Mouse (Mus musculus) embryonic stem cell, embryonic (primary cell): ENCODE results near the gene Nusap1.
"Not testable (repeated sequence)": the region's sequence is repeated elsewhere in the genome, so short reads cannot be mapped to it uniquely, and the experiment has no call there.

Experiments
- CTCF ChIA-PET, 4 experiments: fragments of 300-600 bp in 2 of 4; fragments of 350-600 bp in 2 of 4; sonication (Branson Sonifier 250); formaldehyde crosslinking; loops; one replicate each; lab custom pipeline; 2022; ENCODE audit warnings: inconsistent platforms in 2 of 4; lab: Charles Lee
- POLR2A ChIA-PET, 4 experiments: fragments of 300-600 bp in 2 of 4; fragments of 350-600 bp in 2 of 4; sonication (Branson Sonifier 250); formaldehyde crosslinking; loops; one replicate each; lab custom pipeline; 2022; ENCODE audit warnings: antibody characterized with exemption in 4 of 4, inconsistent platforms in 1 of 4; lab: Charles Lee

Gene Nusap1

DNA sequence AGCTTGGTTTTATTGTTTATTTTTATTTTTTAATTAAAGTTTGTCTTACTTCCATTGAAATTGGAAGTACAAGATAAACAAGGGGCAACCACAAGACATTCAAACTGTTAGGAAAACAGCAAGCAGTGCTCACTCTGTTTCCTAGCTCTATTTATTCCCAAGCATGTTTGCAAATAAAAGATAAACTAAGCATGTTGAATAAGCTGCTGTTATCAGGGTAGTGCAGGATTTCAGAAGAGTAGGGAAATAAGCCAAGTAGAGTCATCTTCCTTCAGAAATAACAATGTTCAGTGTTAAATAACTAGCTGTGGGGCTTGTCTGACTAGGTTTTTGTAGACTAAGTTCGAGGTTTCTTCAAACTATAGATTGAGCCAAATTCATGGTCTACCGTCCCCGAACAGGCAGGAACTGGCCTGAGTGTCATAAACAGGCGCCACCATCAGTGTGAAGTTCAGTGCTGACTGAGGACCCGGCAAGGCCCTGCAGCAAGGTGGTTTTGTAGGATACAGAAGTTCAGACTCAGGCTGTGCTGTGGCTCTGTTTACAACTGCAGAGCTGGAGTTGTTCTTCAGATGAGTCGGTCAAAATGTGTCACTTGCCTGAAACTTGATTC lies 12.6 kb upstream of the Nusap1 start:
- ChIA-PET CTCF (interaction anchor here in 2 of 4 experiments (0.6 to 1.6 kb wide), 2 partner anchors 18 to 1704 kb away, joined by 3 to 4 read pairs; no protein-coding TSS in a partner anchor), POLR2A (interaction anchor here in 2 of 4 experiments (0.8 to 2.8 kb wide), 7 partner anchors 8 to 366 kb away, joined by 3 to 24 read pairs (median 3); partner anchors contain the start of gene Mapkbp1 (in 1 of the 2))

DNA sequence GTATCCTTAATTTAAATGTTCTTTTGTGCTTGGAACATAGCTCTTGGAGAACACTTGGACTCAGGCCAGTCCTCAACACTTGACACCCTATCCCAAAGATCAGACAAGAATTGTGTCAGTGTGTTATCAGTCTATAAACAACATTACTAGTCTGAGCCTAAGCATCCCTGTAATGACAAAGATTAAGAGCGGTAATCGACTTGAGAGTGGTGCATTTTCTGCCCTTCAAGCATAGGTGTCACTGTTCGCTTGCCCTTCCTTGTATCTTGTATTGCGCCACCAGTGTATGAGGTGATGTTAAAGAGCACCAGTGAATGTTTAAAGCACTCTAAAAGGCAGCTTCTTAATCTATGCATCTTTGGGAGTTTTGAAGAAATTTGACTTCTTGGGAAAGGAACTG lies 11.1 kb upstream of the Nusap1 start:
- CTCF ChIA-PET: no interaction called here
- POLR2A ChIA-PET: interaction anchor here in 2 of 4 experiments (1.2 to 2.5 kb wide), 3 partner anchors 11 to 56 kb away, joined by 3 to 8 read pairs (median 3); partner anchors contain the start of gene Ndufaf1 (in 1 of the 2)

DNA sequence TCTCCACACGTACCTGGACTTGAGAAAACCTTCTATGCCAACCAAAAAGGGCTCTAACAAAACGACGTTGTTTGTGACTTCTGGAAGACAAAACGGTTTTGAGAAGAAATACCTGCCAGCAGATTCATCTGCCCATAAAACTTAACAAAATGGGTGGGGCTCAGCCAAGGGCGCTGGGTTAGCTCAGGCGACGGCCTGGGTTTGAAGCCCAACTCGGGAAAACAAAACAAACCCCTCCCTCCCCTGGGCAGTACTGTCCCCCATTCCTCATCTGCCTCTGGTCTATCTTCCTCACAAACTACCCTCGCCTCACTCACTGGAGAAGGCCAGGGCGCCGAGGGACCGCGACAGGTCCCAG lies 278 bp upstream of the Nusap1 start:
- CTCF ChIA-PET: interaction anchor here in 1 of 4 experiments (0.6 kb wide), 1 partner anchor 217 kb away, joined by 3 read pairs; no protein-coding TSS in a partner anchor
- POLR2A ChIA-PET: interaction anchor here in 3 of 4 experiments (0.5 to 2.3 kb wide), 7 partner anchors 11 to 442 kb away, joined by 3 to 12 read pairs (median 3); partner anchors contain the start of gene Ino80 (in 1 of the 3)

DNA sequence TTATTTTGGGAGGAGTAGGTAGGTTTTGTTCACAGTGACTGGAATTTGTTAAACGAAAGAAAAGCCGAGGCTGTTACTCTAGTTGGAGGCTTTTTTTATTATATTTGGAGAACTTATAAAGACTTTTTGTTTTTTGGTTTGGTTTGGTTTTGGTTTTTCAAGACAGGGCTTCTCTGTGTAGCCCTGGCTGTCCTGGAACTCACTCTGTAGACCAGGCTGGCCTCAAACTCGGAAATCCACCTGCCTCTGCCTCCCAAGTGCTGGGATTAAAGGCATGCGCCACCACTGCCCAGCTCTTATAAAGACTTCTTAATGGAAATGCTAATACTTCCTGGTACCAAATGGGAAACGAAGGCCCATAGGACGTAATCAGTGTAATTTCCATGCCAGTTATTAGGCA lies 904 bp downstream of the Nusap1 start:
- POLR2A ChIA-PET: interaction anchor here in 3 of 4 experiments (0.9 to 1.1 kb wide), 4 partner anchors 11 to 441 kb away, joined by 3 to 4 read pairs (median 3); no protein-coding TSS in a partner anchor
- CTCF ChIA-PET: not testable (repeated sequence)

DNA sequence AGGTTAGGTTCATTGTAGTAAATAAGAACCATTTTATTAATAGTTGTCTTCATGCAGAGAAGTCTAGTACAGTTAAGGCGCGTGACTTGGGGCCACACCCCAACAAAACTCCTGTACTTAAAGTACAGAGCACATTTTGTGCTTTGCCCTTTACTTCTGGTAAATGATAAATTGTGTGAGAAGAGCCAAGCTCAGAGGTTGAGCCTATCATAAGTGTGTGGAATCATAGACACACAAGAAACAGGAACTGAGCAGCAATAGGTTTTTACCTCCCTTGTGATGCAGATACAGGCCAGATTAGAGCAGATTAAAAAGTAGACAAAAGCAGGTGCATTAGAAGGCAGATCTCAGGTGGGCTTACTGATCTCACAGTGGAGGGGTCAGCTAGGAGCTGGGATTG lies 3.2 kb downstream of the Nusap1 start:
- POLR2A ChIA-PET: interaction anchor here in 3 of 4 experiments (0.5 to 3.4 kb wide), 8 partner anchors 16 to 145 kb away, joined by 3 to 18 read pairs (median 4); partner anchors contain the start of gene Ino80 (in 1 of the 3)

DNA sequence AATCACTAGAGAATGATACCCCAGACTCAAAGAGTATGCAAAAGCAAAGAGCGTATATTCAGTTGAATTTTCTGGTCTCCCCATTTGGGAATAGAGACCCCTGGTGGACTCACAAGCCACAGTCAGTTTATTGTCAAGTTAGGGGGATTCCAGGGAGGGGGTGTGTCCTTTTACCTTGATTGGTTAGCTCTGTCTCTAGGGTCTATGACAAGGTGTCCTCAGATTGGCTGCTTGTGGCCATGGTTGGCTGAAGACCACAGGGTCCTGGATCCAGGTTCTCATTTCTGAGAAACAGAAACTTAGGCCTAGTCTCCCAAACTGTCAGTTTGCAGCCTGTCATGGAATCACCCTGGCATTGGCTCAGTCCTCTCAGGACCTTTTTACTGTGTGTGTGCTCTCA lies 18.7 kb downstream of the Nusap1 start:
- ChIA-PET CTCF (interaction anchor here in 1 of 4 experiments (1.0 kb wide), 1 partner anchor 162 kb away, joined by 3 read pairs; no protein-coding TSS in a partner anchor), POLR2A (interaction anchor here in 2 of 4 experiments (1.3 to 4.2 kb wide), 2 partner anchors 10 to 14 kb away, joined by 3 to 18 read pairs; no protein-coding TSS in a partner anchor)

More for the DNA sequence above, 3.2 kb downstream of the Nusap1 start:
- CTCF ChIA-PET: interaction anchor here in 1 of 4 experiments (1.1 kb wide), 1 partner anchor 77 kb away, joined by 4 read pairs; no protein-coding TSS in a partner anchor

DNA sequence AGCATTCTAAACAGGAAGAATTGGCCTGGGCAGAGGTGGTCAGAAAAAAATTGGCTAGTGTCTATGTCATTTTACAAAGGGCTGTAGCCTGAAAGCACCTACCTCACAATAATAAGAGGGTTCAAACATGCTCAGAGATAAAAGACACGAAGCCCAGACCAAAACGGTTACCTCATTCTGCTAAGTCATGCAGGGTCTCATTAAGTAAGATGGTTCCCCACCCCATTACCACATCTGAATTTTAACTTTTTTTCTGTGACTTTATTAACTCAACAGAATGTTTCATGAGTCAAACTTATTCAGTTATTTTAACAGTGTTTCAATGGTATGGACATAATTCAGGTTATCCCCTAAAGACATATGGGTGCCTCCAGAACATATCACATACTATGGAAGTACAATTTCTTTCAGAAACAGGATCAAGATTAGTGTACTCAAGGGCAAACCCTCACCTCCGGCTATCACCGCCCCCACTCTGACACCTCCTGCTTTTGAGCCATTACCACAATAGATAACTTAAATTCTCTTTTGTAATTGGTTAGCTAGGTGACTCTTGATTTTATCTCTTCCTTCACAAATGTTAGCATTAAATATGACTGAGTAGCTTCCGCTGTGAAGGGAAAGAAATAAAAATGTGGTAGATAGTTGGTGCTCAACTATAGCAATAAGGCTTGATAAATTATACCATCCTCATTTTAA lies 23.3 kb downstream of the Nusap1 start:
- ChIA-PET CTCF (interaction anchor here in 1 of 4 experiments (0.6 kb wide), 1 partner anchor 150 kb away, joined by 3 read pairs; no protein-coding TSS in a partner anchor), POLR2A (no interaction called here)

DNA sequence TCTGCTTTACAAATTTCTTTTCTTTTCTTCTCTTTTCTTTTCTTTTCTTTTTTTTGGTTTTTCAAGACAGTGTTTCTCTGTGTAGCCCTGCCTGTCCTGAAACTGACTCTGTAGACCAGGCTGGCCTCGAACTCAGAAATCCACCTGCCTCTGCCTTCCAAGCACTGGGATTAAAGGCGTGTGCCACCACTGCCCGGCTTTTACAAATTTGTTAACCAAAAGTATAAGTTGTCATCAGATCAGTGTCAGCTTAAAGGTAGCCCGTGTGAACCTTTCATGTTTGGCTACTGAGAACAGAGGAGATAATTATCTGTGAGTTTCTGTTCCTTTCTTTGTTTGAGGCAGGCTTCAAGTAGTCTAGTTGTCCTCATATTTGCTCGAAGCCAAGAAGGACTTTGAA lies 26.2 kb downstream of the Nusap1 start:
- ChIA-PET CTCF (interaction anchor here in 1 of 4 experiments (0.7 kb wide), 1 partner anchor 13 kb away, joined by 4 read pairs; no protein-coding TSS in a partner anchor), POLR2A (no interaction called here)

DNA sequence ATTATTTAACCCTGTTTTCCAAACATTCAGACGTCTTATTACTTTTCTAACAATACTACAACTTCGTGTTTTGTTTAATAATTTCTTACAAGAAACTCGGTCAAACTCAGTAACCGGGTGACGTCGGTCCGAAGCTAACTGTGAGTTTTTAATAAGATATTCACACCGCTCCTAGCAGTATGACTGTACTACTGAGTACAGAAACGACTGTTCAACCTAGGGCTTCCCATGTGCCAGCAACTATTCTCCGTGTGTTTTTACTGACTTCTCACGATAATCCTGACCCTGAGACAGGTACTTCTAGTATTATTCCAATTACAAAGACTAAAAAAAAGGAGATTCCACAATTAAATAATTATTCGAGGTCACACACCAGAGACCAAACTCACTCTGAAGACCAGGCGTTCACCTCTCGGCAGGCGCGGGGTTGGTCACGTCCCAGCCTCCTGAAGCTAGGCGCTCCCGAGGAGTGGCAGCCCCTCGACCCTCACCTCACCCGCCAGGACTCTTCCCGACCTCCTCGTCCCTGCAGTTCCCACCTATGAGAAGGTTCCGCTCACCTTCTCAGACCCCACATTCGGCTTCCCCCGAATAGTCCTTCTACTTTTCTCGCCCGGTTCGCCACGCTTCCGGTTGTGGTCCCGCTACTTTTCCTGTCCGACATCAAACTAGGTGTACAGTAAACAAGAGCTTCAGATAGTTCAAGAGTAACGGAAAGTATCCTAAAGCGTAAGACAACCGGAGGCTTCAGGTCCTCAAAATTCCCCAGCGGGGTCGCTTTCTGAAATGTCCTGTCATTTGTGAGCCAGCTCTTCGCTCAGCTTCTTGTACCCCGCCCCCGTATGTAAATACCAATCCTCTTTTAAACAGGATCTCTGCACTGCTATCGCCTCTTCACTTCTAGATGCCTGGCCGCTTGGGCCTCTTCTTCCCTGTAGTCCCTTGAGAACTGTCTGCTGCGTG lies 44.4 kb downstream of the Nusap1 start, which contains the start of gene Ndufaf1:
Ndufaf1 (minus strand) TSS at position 608 of the 963 bp plus-strand sequence.
- ChIA-PET CTCF (interaction anchor here in 3 of 4 experiments (0.8 to 1.6 kb wide), 5 partner anchors 12 to 406 kb away, joined by 3 to 4 read pairs (median 3); partner anchors contain the start of genes Chp1 (in 1 of the 3), Exd1 (in 1 of the 3) and Rtf1 (in 1 of the 3)), POLR2A (interaction anchor here (0.5 to 4.2 kb wide), 47 partner anchors 9 to 414 kb away, joined by 3 to 33 read pairs (median 4); partner anchors contain the start of genes Rtf1 (in 4 of the 4), Itpka (in 2 of the 4), Chp1 (in 1 of the 4) and Exd1 (in 1 of the 4))

DNA sequence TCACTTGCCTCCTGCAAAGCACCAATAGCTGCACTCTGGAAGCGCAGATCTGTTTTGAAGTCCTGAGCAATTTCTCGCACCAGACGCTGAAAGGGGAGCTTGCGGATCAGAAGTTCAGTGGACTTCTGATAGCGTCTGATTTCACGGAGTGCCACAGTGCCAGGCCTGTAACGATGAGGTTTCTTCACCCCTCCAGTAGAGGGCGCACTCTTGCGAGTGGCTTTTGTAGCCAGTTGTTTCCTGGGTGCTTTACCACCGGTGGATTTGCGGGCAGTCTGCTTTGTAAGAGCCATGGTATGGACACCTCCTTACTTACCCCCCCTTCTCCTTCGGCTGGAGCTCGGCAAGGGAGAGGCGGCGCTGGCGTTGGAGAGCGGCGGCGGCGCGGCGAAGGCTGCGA lies 47.6 kb downstream of the Nusap1 start:
- CTCF ChIA-PET, POLR2A ChIA-PET: not testable (repeated sequence)

DNA sequence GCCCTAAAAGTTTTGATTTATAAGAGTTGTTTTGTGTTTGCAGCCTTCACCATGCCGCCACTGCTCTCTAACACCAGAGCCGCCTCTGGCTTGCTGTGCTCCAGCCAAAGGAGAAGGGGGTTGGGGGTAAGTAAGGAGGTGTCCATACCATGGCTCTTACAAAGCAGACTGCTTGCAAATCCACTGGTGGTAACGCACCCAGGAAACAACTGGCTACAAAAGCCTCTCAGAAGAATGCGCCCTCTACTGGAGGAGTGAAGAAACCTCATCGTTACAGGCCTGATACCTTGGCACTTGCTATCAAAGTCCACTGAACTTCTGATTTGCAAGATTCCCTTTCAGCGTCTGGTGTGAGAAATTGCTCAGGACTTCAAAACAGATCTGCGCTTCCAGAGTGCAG lies 50.9 kb downstream of the Nusap1 start:
- ChIA-PET CTCF (no interaction called here), POLR2A (no interaction called here)

DNA sequence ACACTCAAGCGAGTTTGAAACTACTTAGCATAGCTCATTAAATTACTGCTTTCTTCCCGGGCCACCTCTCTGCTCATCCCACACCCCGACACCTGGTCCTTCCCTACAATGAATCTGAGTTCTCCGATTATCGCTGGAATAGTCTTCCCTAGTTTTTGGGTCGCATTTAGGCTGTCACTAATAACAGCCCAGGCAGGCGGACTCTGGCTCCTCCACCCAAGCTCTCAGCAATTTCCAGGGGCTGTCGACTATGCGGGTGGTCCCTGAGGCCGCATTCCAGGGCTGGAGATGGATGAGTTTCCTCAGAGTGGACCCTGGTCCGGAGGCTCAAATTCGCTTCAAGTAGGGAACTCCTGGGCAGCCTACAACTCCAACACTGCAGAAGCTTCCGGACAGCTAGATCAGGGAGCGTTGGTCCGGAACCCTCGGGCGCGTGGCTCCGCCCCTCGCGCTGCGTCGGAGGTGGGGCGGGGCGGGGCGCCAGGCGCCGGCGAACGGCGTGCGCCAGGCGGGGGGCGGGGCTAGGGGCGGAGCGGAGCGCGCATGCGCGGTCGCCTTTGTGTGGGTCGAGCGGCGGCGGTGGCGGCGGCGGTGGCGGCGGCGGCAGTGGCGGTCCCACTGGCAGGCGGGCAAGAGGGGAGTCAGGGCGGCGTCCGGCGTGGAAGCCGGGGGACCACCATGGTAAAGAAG lies 56.6 kb downstream of the Nusap1 start, which contains the start of gene Rtf1:
Rtf1 (plus strand) TSS at position 544 of the 690 bp plus-strand sequence.
- POLR2A ChIA-PET: interaction anchor here (0.6 to 3.4 kb wide), 36 partner anchors 11 to 1001 kb away, joined by 3 to 33 read pairs (median 4); partner anchors contain the start of genes Ndufaf1 (in 4 of the 4), Chp1 (in 1 of the 4), Exd1 (in 1 of the 4) and Ino80 (in 1 of the 4)
- CTCF ChIA-PET: interaction anchor here in 3 of 4 experiments (0.5 to 1.4 kb wide), 13 partner anchors 12 to 486 kb away, joined by 3 to 8 read pairs (median 3); partner anchors contain the start of genes Chp1 (in 1 of the 3), Exd1 (in 1 of the 3) and Ndufaf1 (in 1 of the 3)

DNA sequence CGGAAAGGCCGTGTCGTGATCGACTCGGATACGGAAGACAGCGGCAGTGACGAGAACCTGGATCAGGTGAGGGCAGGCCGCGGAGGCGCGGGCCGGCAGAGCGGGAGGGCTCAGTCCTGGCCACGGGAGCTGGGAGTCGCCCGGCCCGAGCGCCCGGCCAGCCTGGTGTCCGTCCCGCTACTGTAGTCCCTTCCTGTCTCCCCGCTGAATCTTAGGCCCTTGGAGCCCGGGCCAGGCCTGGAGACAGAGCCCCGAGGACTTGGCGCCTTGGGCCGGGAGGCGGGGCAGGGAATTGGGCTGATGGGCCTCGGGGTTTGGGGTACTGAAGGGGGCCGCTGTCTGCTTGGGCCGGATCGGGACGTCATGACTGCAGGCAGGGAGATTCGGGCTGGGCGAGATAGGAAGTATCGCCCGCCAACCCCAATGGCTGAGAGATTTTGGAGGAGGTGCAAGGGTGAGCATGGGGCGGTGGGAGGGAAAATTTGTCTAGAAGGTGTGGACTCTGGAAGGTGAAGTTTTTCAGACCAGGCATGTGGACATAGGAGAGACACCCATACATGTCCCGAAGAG lies 57.2 kb downstream of the Nusap1 start:
- ChIA-PET CTCF (interaction anchor here in 2 of 4 experiments (0.5 to 1.4 kb wide), 6 partner anchors 13 to 394 kb away, joined by 3 to 5 read pairs (median 3); partner anchors contain the start of genes Chp1 (in 1 of the 2), Exd1 (in 1 of the 2) and Ndufaf1 (in 1 of the 2)), POLR2A (interaction anchor here (0.6 to 3.4 kb wide), 24 partner anchors 10 to 422 kb away, joined by 3 to 33 read pairs (median 4); partner anchors contain the start of genes Ndufaf1 (in 4 of the 4), Chp1 (in 1 of the 4), Exd1 (in 1 of the 4) and Ino80 (in 1 of the 4))

DNA sequence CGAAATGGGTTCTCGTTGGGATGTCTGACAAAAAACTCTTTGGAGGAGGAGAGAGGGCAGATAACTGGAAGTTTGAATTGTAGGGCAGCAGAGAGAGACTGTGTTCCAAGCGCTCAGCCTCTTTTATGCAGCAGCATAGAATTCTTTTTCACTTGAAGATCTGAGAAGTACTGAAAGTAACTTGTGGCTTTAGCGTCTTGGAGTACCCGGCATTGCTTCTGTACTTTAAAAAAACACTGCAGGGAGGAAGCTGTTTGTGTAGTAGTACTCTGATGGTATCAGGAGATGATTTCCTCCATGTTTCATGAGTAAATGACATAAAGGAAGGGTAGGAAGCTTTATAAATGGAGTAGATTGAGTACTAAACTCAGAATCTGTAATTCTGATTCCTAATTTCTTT lies 57.7 kb downstream of the Nusap1 start:
- ChIA-PET CTCF (interaction anchor here in 1 of 4 experiments (1.4 kb wide), 1 partner anchor 41 kb away, joined by 5 read pairs; no protein-coding TSS in a partner anchor), POLR2A (interaction anchor here in 3 of 4 experiments (0.6 to 3.4 kb wide), 12 partner anchors 10 to 198 kb away, joined by 3 to 33 read pairs (median 6); partner anchors contain the start of genes Ndufaf1 (in 2 of the 3) and Ino80 (in 1 of the 3))

DNA sequence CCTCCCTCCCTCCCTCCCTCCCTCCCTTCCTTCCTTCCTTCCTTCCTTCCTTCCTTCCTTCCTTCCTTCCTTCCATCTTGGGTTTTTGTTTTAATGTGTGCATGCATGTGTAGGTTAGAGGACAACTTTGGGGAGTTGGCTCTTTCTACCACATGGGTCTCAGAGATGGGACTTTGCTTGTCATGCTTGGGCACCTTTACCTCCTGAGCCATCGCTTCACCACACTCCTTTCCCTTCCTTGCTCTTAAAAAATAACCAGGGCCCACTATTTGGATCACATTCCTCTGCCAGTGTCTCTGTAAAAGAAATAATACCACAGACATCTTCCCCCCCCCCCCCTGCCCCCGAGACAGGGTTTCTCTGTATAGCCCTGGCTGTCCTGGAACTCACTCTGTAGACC lies 65.6 kb downstream of the Nusap1 start:
- CTCF ChIA-PET: no interaction called here

More for the DNA sequence above, 65.6 kb downstream of the Nusap1 start:
- POLR2A ChIA-PET: no interaction called here
